Mouse (Mus musculus) megakaryocyte, embryonic 14.5 days (primary cell): ENCODE measurements around the gene Pmm1.

Experiments used
- FLI1 ChIP-seq: IDR thresholded peaks from 2 replicates; pipeline ENCODE4 v1.6.1; 2012; ENCODE audit warnings: low read length, inconsistent platforms, mixed read lengths
- GATA1 ChIP-seq: IDR thresholded peaks from 3 replicates; pipeline ENCODE4 v1.6.1; 2012; ENCODE audit warnings: mixed read lengths, low read length, inconsistent platforms, borderline replicate concordance

DNA sequence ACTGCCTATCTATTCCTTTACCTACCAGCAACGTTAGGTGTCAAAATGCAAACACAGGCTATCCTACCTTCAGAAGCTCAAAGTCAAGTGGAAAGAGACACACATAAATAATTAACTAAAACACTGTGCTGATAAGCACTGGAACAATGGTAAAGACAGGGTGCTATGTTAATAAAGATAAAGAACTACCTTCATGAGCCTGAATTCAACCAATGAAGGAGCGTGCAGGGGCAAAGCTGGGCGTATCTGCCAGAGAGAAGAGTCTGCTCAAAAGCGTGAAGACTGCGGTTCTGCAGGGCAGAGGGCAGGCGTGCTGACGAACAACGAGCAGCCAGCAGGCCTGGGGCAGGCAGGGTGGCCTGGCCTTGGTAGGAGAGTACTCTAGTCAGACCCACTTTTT is 43.5 kb upstream of the Pmm1 start:
- TF ChIP-seq GATA1: no peak
- no peak for TF ChIP-seq FLI1
